Mouse (Mus musculus): ENCODE measurements around the gene Prr5.

- TF ChIP-seq CTCF (IDR thresholded peaks at IDR 0.05; ENCODE audit: low read depth) (no peak), EP300 (IDR thresholded peaks at IDR 0.05; ENCODE audit: low read depth) (no peak)
These were observed 28.7 kb upstream of the Prr5 start for GRCm38 (mm10) chr15:84640722-84641121.
